Mouse (Mus musculus) stomach, embryonic 15.5 days (tissue): ENCODE measurements around the gene Osmr. TPM values are rescaled to one million over a fixed set of nuclear protein-coding genes. Genes with fewer than 3 reads are reported as not detected.
"Not testable (repeated sequence)": the region's sequence is repeated elsewhere in the genome, so short reads cannot be mapped to it uniquely, and the experiment has no call there.

Source experiments
- ATAC-seq: fragments of 200-750 bp; cut with Nextera tagmentation; 2 replicates; pipeline ENCODE4 v1.8.0; 2017; ENCODE audit warnings: low read depth, moderate number of reproducible peaks, moderate TSS enrichment; ENCODE audit not compliant: insufficient read depth, low FRiP score
- H3K27ac ChIP-seq: fragments of 300-500 bp; sonication (generic); 2 replicates; pipeline ENCODE4 v1.5.1; 2015; ENCODE audit warnings: mild to moderate bottlenecking, inconsistent platforms
- H3K27me3 ChIP-seq: fragments of 300-500 bp; sonication (generic); replicated peaks from 2 replicates; pipeline ENCODE4 v1.6.1; 2015; ENCODE audit warnings: inconsistent platforms
- H3K36me3 ChIP-seq: fragments of 300-500 bp; sonication (generic); 2 replicates; pipeline ENCODE4 v1.6.1; 2015; ENCODE audit warnings: inconsistent platforms
- H3K4me1 ChIP-seq: fragments of 300-500 bp; sonication (generic); 2 replicates; pipeline ENCODE4 v1.6.1; 2015; ENCODE audit warnings: inconsistent platforms
- H3K4me2 ChIP-seq: fragments of 300-500 bp; sonication (generic); 2 replicates; pipeline ENCODE4 v1.6.1; 2015; ENCODE audit warnings: mild to moderate bottlenecking, inconsistent platforms
- H3K4me3 ChIP-seq: fragments of 300-500 bp; sonication (generic); replicated peaks from 2 replicates; pipeline ENCODE4 v1.5.1; 2015; ENCODE audit warnings: inconsistent platforms
- H3K9ac ChIP-seq: fragments of 300-500 bp; sonication (generic); 2 replicates; pipeline ENCODE4 v1.6.1; 2015; ENCODE audit warnings: inconsistent platforms
- H3K9me3 ChIP-seq: fragments of 300-500 bp; sonication (generic); 2 replicates; pipeline ENCODE4 v1.6.1; 2016; ENCODE audit warnings: inconsistent platforms
- WGBS: fragments of 180-500 bp; shearing (Covaris S2); methylation state at CpG from one replicate; pipeline ENCODE4 v1.1.7; 2015; 5-methylcytosine and 5-hydroxymethylcytosine counted together
- polyA plus RNA-seq: library from polyadenylated mRNA; unstranded; fragments of >200 nt; fragmentation: Nextera tagmentation; extraction: Ambion mirVana; gene quantifications from 2 replicates; pipeline ENCODE4 v1.2.1, GENCODE M21; 2015

Gene Osmr
- polyA plus RNA-seq, 1 experiment from 2014 or later, result 1.8 TPM

GRCm38 (mm10) chr15:6859781-6860180 is 15.0 kb downstream of the Osmr start:
- 75% methylated on average over 7 of the region's 7 CpGs for WGBS
- H3K4me2 ChIP-seq, result no peak overlapping the region
- no peak overlapping the region for H3K9ac ChIP-seq
- H3K27ac ChIP-seq, result no peak overlapping the region
- no peaks in the 10 kb centered on the region; the same call in 1 of the 2 replicates for H3K4me1 ChIP-seq
- H3K27me3 ChIP-seq, result no peaks in the 10 kb centered on the region
- no peak for ATAC-seq
- no peak overlapping the region for H3K4me3 ChIP-seq
- H3K36me3 ChIP-seq, result no peaks in the 10 kb centered on the region
- no peaks in the 10 kb centered on the region for H3K9me3 ChIP-seq

GRCm38 (mm10) chr15:6858871-6859270 is 15.9 kb downstream of the Osmr start:
- WGBS, result 82% methylated on average over 4 of the region's 4 CpGs

GRCm38 (mm10) chr15:6857270-6857905 is 17.4 kb downstream of the Osmr start:
- H3K27ac ChIP-seq, result no peak overlapping the region
- no peaks in the 10 kb centered on the region for H3K27me3 ChIP-seq
- no peak for ATAC-seq
- 87% methylated on average over 9 of the region's 9 CpGs for WGBS
- H3K9ac ChIP-seq, result no peak overlapping the region
- no peaks in the 10 kb centered on the region for H3K9me3 ChIP-seq
- no peak overlapping the region for H3K4me3 ChIP-seq
- no peaks in the 10 kb centered on the region; the same call in 1 of the 2 replicates for H3K4me1 ChIP-seq
- H3K36me3 ChIP-seq, result no peaks in the 10 kb centered on the region
- no peak overlapping the region for H3K4me2 ChIP-seq

More at GRCm38 (mm10) chr15:6858871-6859270, 15.9 kb downstream of the Osmr start:
- H3K4me2 ChIP-seq, result no peak overlapping the region
- H3K4me1 ChIP-seq, result no peaks in the 10 kb centered on the region; the same call in 1 of the 2 replicates
- H3K27ac ChIP-seq, result no peak overlapping the region
- H3K27me3 ChIP-seq, result no peaks in the 10 kb centered on the region
- no peak for ATAC-seq
- no peak overlapping the region for H3K4me3 ChIP-seq
- no peak overlapping the region for H3K9ac ChIP-seq
- H3K36me3 ChIP-seq, result no peaks in the 10 kb centered on the region
- H3K9me3 ChIP-seq, result no peaks in the 10 kb centered on the region

- H3K4me3 ChIP-seq, result no peak overlapping the region
- H3K9ac ChIP-seq, result no peak overlapping the region
- H3K9me3 ChIP-seq, result no peaks in the 10 kb centered on the region
- no peak overlapping the region for H3K27ac ChIP-seq
- 61% methylated on average over 1 of the region's 1 CpGs for WGBS
- no peak for ATAC-seq
- no peaks in the 10 kb centered on the region for H3K36me3 ChIP-seq
- no peak overlapping the region for H3K4me2 ChIP-seq
- H3K27me3 ChIP-seq, result no peaks in the 10 kb centered on the region
- no peaks in the 10 kb centered on the region for H3K4me1 ChIP-seq
Measured at GRCm38 (mm10) chr15:6849851-6850250, 24.9 kb downstream of the Osmr start.

GRCm38 (mm10) chr15:6840199-6840598 is 34.6 kb downstream of the Osmr start:
- Histone ChIP-seq H3K4me2 (no peak overlapping the region), H3K4me1 (no peaks in the 10 kb centered on the region), H3K9ac (no peak overlapping the region), H3K27ac (no peak overlapping the region), H3K9me3 (no peaks in the 10 kb centered on the region), H3K36me3 (no peaks in the 10 kb centered on the region), H3K27me3 (no peaks in the 10 kb centered on the region), H3K4me3 (no peak overlapping the region)
- no peak for ATAC-seq
- 48% methylated on average over 4 of the region's 4 CpGs for WGBS

- H3K4me3 ChIP-seq, result no peak overlapping the region
- no peak; the same call in 1 of the 2 replicates for ATAC-seq
- no peaks in the 10 kb centered on the region for H3K27me3 ChIP-seq
- no peak overlapping the region for H3K9ac ChIP-seq
- 0 out of 2 replicates have a peak, but pooled peaks cover 2% of the 10 kb centered on the region for H3K9me3 ChIP-seq
- H3K36me3 ChIP-seq, result no peaks in the 10 kb centered on the region
- 39% methylated on average over 4 of the region's 4 CpGs for WGBS
- H3K4me1 ChIP-seq, result no peaks in the 10 kb centered on the region
- H3K4me2 ChIP-seq, result no peak overlapping the region
- no peak overlapping the region for H3K27ac ChIP-seq
Measured at GRCm38 (mm10) chr15:6815807-6816206, 59.0 kb downstream of the Osmr start.

GRCm38 (mm10) chr15:6801212-6801611 is 73.6 kb downstream of the Osmr start:
- WGBS, result 97% methylated on average over 8 of the region's 8 CpGs
- H3K27ac ChIP-seq, H3K4me3 ChIP-seq, H3K4me2 ChIP-seq, H3K4me1 ChIP-seq, H3K9me3 ChIP-seq, H3K9ac ChIP-seq, H3K27me3 ChIP-seq, ATAC-seq: not testable (repeated sequence)
- H3K36me3 ChIP-seq, result peaks cover 14% of the 10 kb centered on the region

- Histone ChIP-seq H3K27me3 (no peaks in the 10 kb centered on the region), H3K9ac (no peak overlapping the region), H3K36me3 (peaks cover 60% of the 10 kb centered on the region), H3K27ac (no peak overlapping the region), H3K4me1 (no peaks in the 10 kb centered on the region), H3K4me2 (no peak overlapping the region), H3K9me3 (no peaks in the 10 kb centered on the region), H3K4me3 (no peak overlapping the region)
- 80% methylated on average over 7 of the region's 7 CpGs for WGBS
- ATAC-seq, result no peak
Measured at GRCm38 (mm10) chr15:6792846-6793245, 81.9 kb downstream of the Osmr start.

- no peaks in the 10 kb centered on the region for H3K4me1 ChIP-seq
- no peaks in the 10 kb centered on the region for H3K9me3 ChIP-seq
- WGBS, result 86% methylated on average over 11 of the region's 11 CpGs
- H3K4me2 ChIP-seq, result no peak overlapping the region
- H3K27me3 ChIP-seq, result no peaks in the 10 kb centered on the region
- ATAC-seq, result no peak
- no peak overlapping the region for H3K9ac ChIP-seq
- H3K4me3 ChIP-seq, result no peak overlapping the region
- peaks cover 62% of the 10 kb centered on the region for H3K36me3 ChIP-seq
- no peak overlapping the region for H3K27ac ChIP-seq
Measured at GRCm38 (mm10) chr15:6791648-6792047, 83.1 kb downstream of the Osmr start.

GRCm38 (mm10) chr15:6790011-6790410 is 84.8 kb downstream of the Osmr start:
- Histone ChIP-seq H3K4me1 (no peaks in the 10 kb centered on the region), H3K4me2 (no peak overlapping the region), H3K27ac (no peak overlapping the region), H3K27me3 (no peaks in the 10 kb centered on the region), H3K36me3 (peaks cover 59% of the 10 kb centered on the region), H3K9me3 (no peaks in the 10 kb centered on the region), H3K4me3 (no peak overlapping the region), H3K9ac (no peak overlapping the region)
- WGBS, result 83% methylated on average over 7 of the region's 7 CpGs
- no peak for ATAC-seq

- Histone ChIP-seq H3K36me3 (peaks cover 53% of the 10 kb centered on the region), H3K4me3 (no peak overlapping the region), H3K9ac (no peak overlapping the region), H3K9me3 (no peaks in the 10 kb centered on the region), H3K27ac (no peak overlapping the region), H3K4me2 (no peak overlapping the region), H3K27me3 (no peaks in the 10 kb centered on the region), H3K4me1 (no peaks in the 10 kb centered on the region)
- no peak for ATAC-seq
- 93% methylated on average over 10 of the region's 10 CpGs for WGBS
Measured at GRCm38 (mm10) chr15:6787236-6787635, 87.5 kb downstream of the Osmr start.

- H3K27ac ChIP-seq, result no peak overlapping the region
- H3K4me3 ChIP-seq, result no peak overlapping the region
- H3K4me2 ChIP-seq, result no peak overlapping the region
- WGBS, result 95% methylated on average over 10 of the region's 10 CpGs
- no peaks in the 10 kb centered on the region for H3K9me3 ChIP-seq
- no peaks in the 10 kb centered on the region for H3K27me3 ChIP-seq
- no peaks in the 10 kb centered on the region for H3K4me1 ChIP-seq
- peaks cover 50% of the 10 kb centered on the region for H3K36me3 ChIP-seq
- no peak overlapping the region for H3K9ac ChIP-seq
- ATAC-seq, result no peak
Measured at GRCm38 (mm10) chr15:6786212-6786611, 88.6 kb downstream of the Osmr start.

GRCm38 (mm10) chr15:6772265-6772664 is 102.5 kb downstream of the Osmr start:
- Histone ChIP-seq H3K9ac (no peak overlapping the region), H3K4me1 (no peaks in the 10 kb centered on the region), H3K27ac (no peak overlapping the region), H3K4me3 (no peak overlapping the region), H3K36me3 (peaks cover 41% of the 10 kb centered on the region), H3K4me2 (no peak overlapping the region), H3K27me3 (no peaks in the 10 kb centered on the region), H3K9me3 (no peaks in the 10 kb centered on the region)
- 83% methylated on average over 3 of the region's 3 CpGs for WGBS
- ATAC-seq, result no peak
